Mouse (Mus musculus) C2C12 (cell line): ENCODE measurements around the gene Mfsd2a.

ENCODE experiments used
- CEBPB ChIP-seq: IDR thresholded peaks from one replicate; pipeline ENCODE4 v1.6.1; 2011; ENCODE audit warnings: low read depth, mild to moderate bottlenecking, control low read depth, moderate library complexity
- CTCF ChIP-seq: IDR thresholded peaks from one replicate; pipeline ENCODE4 v1.5.1; 2011; ENCODE audit not compliant: control insufficient read depth, insufficient read depth, insufficient read length
- FOSL1 ChIP-seq: IDR thresholded peaks from one replicate; pipeline ENCODE4 v1.8.0; 2011; ENCODE audit warnings: mild to moderate bottlenecking, low read length; ENCODE audit not compliant: poor library complexity, insufficient read depth, severe bottlenecking
- MAX ChIP-seq: IDR thresholded peaks from one replicate; pipeline ENCODE4 v1.6.1; 2011; ENCODE audit warnings: mild to moderate bottlenecking, control low read depth
- MYOD1 ChIP-seq: IDR thresholded peaks from one replicate; pipeline ENCODE4 v1.6.1; 2011; ENCODE audit warnings: low read depth; ENCODE audit not compliant: control insufficient read depth, insufficient read length
- MYOG ChIP-seq: IDR thresholded peaks from one replicate; pipeline ENCODE4 v1.6.1; 2011; ENCODE audit not compliant: control insufficient read depth, insufficient read length; ENCODE audit errors: extremely low read depth
- USF1 ChIP-seq: IDR thresholded peaks from one replicate; pipeline ENCODE4 v1.6.1; 2011; ENCODE audit warnings: low read depth, mild to moderate bottlenecking, control low read depth, moderate library complexity

DNA sequence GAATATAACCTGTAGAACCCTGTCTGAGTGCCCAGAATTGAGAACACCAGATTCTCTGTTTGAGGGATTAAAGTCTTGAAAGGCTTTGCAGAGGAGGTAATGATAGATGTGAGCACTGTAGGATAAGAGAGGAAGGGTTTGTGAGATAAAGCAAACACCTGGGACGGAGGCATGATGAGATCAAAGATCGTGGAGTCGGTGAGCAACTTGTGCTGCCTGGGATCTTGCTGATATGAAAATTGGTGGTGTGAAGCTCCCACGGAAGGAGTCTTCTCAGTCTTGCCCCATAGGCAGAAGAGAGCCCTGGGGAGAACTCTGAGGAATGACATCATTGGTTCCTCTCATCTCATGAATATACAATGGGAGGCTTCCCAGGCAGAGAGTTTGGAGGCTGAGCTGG, 7.1 kb upstream of the Mfsd2a start:
- TF ChIP-seq CTCF: no peak
- no peak for TF ChIP-seq CEBPB
- TF ChIP-seq MYOD1: no peak
- TF ChIP-seq MYOG: no peak
- no peak for TF ChIP-seq MAX
- no peak for TF ChIP-seq USF1
- no peak for TF ChIP-seq FOSL1
